Mouse (Mus musculus) E14TG2a.4 (cell line): Measurements from ENCODE around the gene Mospd3.

ENCODE experiments used
- CTCF ChIP-seq: conservative IDR thresholded peaks from 2 replicates; pipeline ENCODE4 v1.5.1; 2014; ENCODE audit warnings: low read length
- POU5F1 ChIP-seq: IDR thresholded peaks from 2 replicates; pipeline ENCODE4 v1.6.1; 2014; ENCODE audit warnings: low read length, borderline replicate concordance

DNA sequence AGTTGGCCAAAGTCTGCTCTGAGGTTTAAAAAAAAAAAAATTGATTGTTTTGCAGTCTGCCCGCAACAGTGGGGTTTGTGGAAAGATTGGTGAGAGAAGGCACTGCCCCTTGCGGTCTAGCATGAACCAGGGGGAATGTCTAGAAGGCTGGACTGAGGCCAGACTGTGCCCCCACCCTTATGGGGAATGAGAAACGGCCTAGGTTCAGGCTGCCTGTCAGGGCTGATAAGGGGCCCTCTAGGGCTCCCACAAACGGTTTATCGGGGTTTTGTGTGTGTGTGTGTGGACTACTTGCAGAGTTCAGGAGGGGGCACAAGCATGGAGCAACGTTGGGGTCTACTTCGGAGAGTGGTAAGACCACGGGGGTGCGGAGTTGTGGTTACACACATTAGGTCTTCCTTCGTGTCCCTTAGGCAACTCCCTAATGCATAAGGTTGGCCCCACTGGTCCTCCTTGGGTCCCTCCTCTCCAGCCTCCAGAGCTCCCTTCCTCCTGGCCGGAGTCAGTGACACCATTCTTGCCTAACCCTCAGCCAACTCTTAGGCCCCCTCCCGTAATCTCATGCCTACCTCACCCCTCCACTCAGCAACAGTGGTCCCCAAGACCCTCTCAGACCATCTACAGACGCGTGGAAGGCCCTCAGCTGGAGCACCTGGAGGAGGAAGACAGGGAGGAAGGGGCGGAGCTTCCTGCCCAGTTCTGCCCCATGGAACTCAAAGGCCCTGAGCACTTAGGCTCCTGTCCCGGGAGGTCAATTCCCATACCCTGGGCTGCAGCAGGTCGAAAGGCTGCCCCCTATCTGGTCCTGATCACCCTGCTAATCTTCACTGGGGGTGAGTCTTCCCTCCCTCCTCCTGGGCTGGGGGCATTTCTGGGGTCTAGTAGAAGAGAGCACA lies 29.9 kb downstream of the Mospd3 start:
- TF ChIP-seq CTCF = no peak
- TF ChIP-seq POU5F1 = no peak
